Mouse (Mus musculus): ENCODE measurements at regions not wholly inside any gene's neighbourhood (a gene's known extent, or its start where the extent isn't known, plus 50 kb on each side); places are given as distances from the start of the nearest gene placed in this dataset.

GRCm38 (mm10) chr13:88459474-88460173, 361.6 kb upstream of the Edil3 start:
- Histone ChIP-seq H3K27ac (ENCODE audit: low read depth) (no peak overlapping the region), H3K4me1 (ENCODE audit: insufficient read depth) (no peaks in the 10 kb centered on the region), H3K9me3 (ENCODE audit: low read depth, low read length) (no peaks in the 10 kb centered on the region), H3K27me3 (ENCODE audit: insufficient read depth, low read length) (no peaks in the 10 kb centered on the region), H3K9ac (no peak overlapping the region), H3K4me2 (no peak overlapping the region), H3K4me3 (ENCODE audit: low read depth, low read length) (no peak overlapping the region), H3K36me3 (ENCODE audit: insufficient read depth) (no peaks in the 10 kb centered on the region)
- WGBS, result 60% methylated on average over 2 of the region's 2 CpGs
- no peak for ATAC-seq (ENCODE audit: insufficient read depth)
- no peak for DNase-seq
- TF ChIP-seq CTCF (IDR thresholded peaks at IDR 0.05; ENCODE audit: low read depth), result no peak

- Histone ChIP-seq H3K27me3 (ENCODE audit: insufficient read depth, low read length) (no peaks in the 10 kb centered on the region), H3K36me3 (ENCODE audit: insufficient read depth) (no peaks in the 10 kb centered on the region), H3K9ac (no peak overlapping the region), H3K4me1 (ENCODE audit: insufficient read depth) (no peaks in the 10 kb centered on the region), H3K4me3 (ENCODE audit: low read depth, low read length) (no peak overlapping the region), H3K9me3 (ENCODE audit: low read depth, low read length) (no peaks in the 10 kb centered on the region), H3K27ac (ENCODE audit: low read depth) (no peak overlapping the region), H3K4me2 (no peak overlapping the region)
- no peak for ATAC-seq (ENCODE audit: insufficient read depth)
- TF ChIP-seq CTCF (IDR thresholded peaks at IDR 0.05; ENCODE audit: low read depth), result no peak
- DNase-seq, result no peak
- 88% methylated on average over 10 of the region's 10 CpGs for WGBS
These were observed 331.2 kb upstream of the Edil3 start for GRCm38 (mm10) chr13:88490104-88490503.

GRCm38 (mm10) chr13:88510850-88511554, 310.3 kb upstream of the Edil3 start:
- Histone ChIP-seq H3K4me3 (ENCODE audit: low read depth, low read length) (no peak overlapping the region), H3K36me3 (ENCODE audit: insufficient read depth) (no peaks in the 10 kb centered on the region), H3K27ac (ENCODE audit: low read depth) (no peak overlapping the region), H3K9me3 (ENCODE audit: low read depth, low read length) (no peaks in the 10 kb centered on the region), H3K4me1 (ENCODE audit: insufficient read depth) (no peaks in the 10 kb centered on the region), H3K9ac (no peak overlapping the region), H3K4me2 (no peak overlapping the region), H3K27me3 (ENCODE audit: insufficient read depth, low read length) (no peaks in the 10 kb centered on the region)
- 66% methylated on average over 1 of the region's 1 CpGs for WGBS
- no peak for TF ChIP-seq CTCF (IDR thresholded peaks at IDR 0.05; ENCODE audit: low read depth)
- DNase-seq (peak; percentile 10), ATAC-seq (ENCODE audit: insufficient read depth) (peak; percentile 58; the same call in 1 of the 2 replicates)

GRCm38 (mm10) chr13:88534796-88535195, 286.5 kb upstream of the Edil3 start:
- H3K9me3 ChIP-seq (ENCODE audit: low read depth, low read length), result no peaks in the 10 kb centered on the region
- H3K27ac ChIP-seq (ENCODE audit: low read depth), result no peak overlapping the region
- ATAC-seq (ENCODE audit: insufficient read depth) (no peak), DNase-seq (no peak)
- H3K4me2 ChIP-seq, result no peak overlapping the region
- no peaks in the 10 kb centered on the region for H3K27me3 ChIP-seq (ENCODE audit: insufficient read depth, low read length)
- H3K4me3 ChIP-seq (ENCODE audit: low read depth, low read length), result no peak overlapping the region
- no peaks in the 10 kb centered on the region for H3K4me1 ChIP-seq (ENCODE audit: insufficient read depth)
- H3K36me3 ChIP-seq (ENCODE audit: insufficient read depth), result no peaks in the 10 kb centered on the region
- no peak for TF ChIP-seq CTCF (IDR thresholded peaks at IDR 0.05; ENCODE audit: low read depth)
- no peak overlapping the region for H3K9ac ChIP-seq

- DNase-seq (peak; percentile 12), ATAC-seq (ENCODE audit: insufficient read depth) (no peak)
- no peak overlapping the region for H3K4me2 ChIP-seq
- no peaks in the 10 kb centered on the region for H3K27me3 ChIP-seq (ENCODE audit: insufficient read depth, low read length)
- 30% methylated on average over 2 of the region's 2 CpGs for WGBS
- no peak overlapping the region for H3K27ac ChIP-seq (ENCODE audit: low read depth)
- H3K4me1 ChIP-seq (ENCODE audit: insufficient read depth), result no peaks in the 10 kb centered on the region
- H3K4me3 ChIP-seq (ENCODE audit: low read depth, low read length), result no peak overlapping the region
- H3K36me3 ChIP-seq (ENCODE audit: insufficient read depth), result no peaks in the 10 kb centered on the region
- H3K9me3 ChIP-seq (ENCODE audit: low read depth, low read length), result no peaks in the 10 kb centered on the region
- no peak for TF ChIP-seq CTCF (IDR thresholded peaks at IDR 0.05; ENCODE audit: low read depth)
- no peak overlapping the region for H3K9ac ChIP-seq
These were observed 266.8 kb upstream of the Edil3 start for GRCm38 (mm10) chr13:88554504-88554903.

GRCm38 (mm10) chr13:88564978-88565377, 256.3 kb upstream of the Edil3 start:
- Histone ChIP-seq H3K36me3 (ENCODE audit: insufficient read depth) (no peaks in the 10 kb centered on the region), H3K9me3 (ENCODE audit: low read depth, low read length) (no peaks in the 10 kb centered on the region), H3K4me3 (ENCODE audit: low read depth, low read length) (no peak overlapping the region), H3K27ac (ENCODE audit: low read depth) (no peak overlapping the region), H3K4me1 (ENCODE audit: insufficient read depth) (no peaks in the 10 kb centered on the region), H3K9ac (no peak overlapping the region), H3K4me2 (no peak overlapping the region), H3K27me3 (ENCODE audit: insufficient read depth, low read length) (no peaks in the 10 kb centered on the region)
- TF ChIP-seq CTCF (IDR thresholded peaks at IDR 0.05; ENCODE audit: low read depth), result no peak
- WGBS, result 49% methylated on average over 1 of the region's 1 CpGs
- ATAC-seq (ENCODE audit: insufficient read depth), result no peak
- DNase-seq, result no peak

- H3K36me3 ChIP-seq (ENCODE audit: insufficient read depth), result no peaks in the 10 kb centered on the region
- H3K4me2 ChIP-seq, result no peak overlapping the region
- H3K27ac ChIP-seq (ENCODE audit: low read depth), result no peak overlapping the region
- no peaks in the 10 kb centered on the region for H3K4me1 ChIP-seq (ENCODE audit: insufficient read depth)
- no peak for DNase-seq
- H3K27me3 ChIP-seq (ENCODE audit: insufficient read depth, low read length), result no peaks in the 10 kb centered on the region
- H3K9me3 ChIP-seq (ENCODE audit: low read depth, low read length), result no peaks in the 10 kb centered on the region
- no peak overlapping the region for H3K9ac ChIP-seq
- H3K4me3 ChIP-seq (ENCODE audit: low read depth, low read length), result no peak overlapping the region
- ATAC-seq (ENCODE audit: insufficient read depth), result no peak
- no peak for TF ChIP-seq CTCF (IDR thresholded peaks at IDR 0.05; ENCODE audit: low read depth)
- 64% methylated on average over 1 of the region's 1 CpGs for WGBS
These were observed 219.0 kb upstream of the Edil3 start for GRCm38 (mm10) chr13:88602244-88602643.

All from lung, embryonic 14.5 days (tissue).